Mouse (Mus musculus): ENCODE measurements around the gene Fbxo7. TPM values are rescaled to one million over a fixed set of nuclear protein-coding genes. Genes with fewer than 3 reads are reported as not detected.

Fbxo7 gene
- polyA plus RNA-seq, 1 experiment = 81.5 TPM

GRCm38 (mm10) chr10:86065661-86066060 is 43.9 kb downstream of the Fbxo7 start:
- no peak for DNase-seq
- Histone ChIP-seq H3K27ac (ENCODE audit: insufficient read depth, low read depth, low read length) (peak overlapping the region; percentile 11), H3K4me1 (ENCODE audit: control insufficient read depth, insufficient read depth, low read length) (peaks cover 30% of the 10 kb centered on the region), H3K36me3 (ENCODE audit: control insufficient read depth, insufficient read depth, low read length) (no peaks in the 10 kb centered on the region), H3K4me3 (ENCODE audit: insufficient read depth, low read depth, low read length) (no peak overlapping the region), H3K27me3 (replicated peaks; ENCODE audit: control insufficient read depth, insufficient read depth, low read length) (no peaks in the 10 kb centered on the region)
- TF ChIP-seq CTCF (conservative IDR thresholded peaks at IDR 0.05; ENCODE audit: insufficient read depth, insufficient read length, low read depth, low read length) (no peak), POLR2A (IDR thresholded peaks at IDR 0.05; ENCODE audit: low read depth, low read length) (no peak)
- 87% methylated on average over 1 of the region's 1 CpGs for WGBS

DNA sequence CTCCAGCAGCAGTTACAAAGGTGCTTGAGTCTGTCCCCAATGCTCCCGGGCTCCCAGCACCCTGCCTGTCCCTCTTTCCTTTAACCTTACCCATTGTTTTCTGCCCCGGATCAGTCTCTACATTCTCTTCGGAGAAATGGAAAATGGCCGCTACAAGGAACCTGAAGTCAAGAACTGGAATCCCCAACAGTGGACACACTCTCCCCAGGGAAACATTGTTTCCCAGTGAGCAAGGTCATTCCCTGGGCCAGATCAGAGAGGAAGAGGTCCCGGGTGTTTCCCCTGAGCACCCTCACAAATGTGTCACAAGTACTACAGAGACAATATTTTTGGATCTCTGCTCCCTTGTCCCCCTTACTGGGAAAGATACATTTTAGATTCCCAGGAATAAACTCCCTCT is 44.9 kb downstream of the Fbxo7 start:
- H3K4me1 ChIP-seq (ENCODE audit: control insufficient read depth, insufficient read depth, low read length) = peaks cover 35% of the 10 kb centered on the region
- no peak overlapping the region for H3K4me3 ChIP-seq (ENCODE audit: insufficient read depth, low read depth, low read length)
- WGBS = 74% methylated on average over 5 of the region's 5 CpGs
- TF ChIP-seq CTCF (conservative IDR thresholded peaks at IDR 0.05; ENCODE audit: insufficient read depth, insufficient read length, low read depth, low read length) (no peak), POLR2A (IDR thresholded peaks at IDR 0.05; ENCODE audit: low read depth, low read length) (no peak)
- peak; percentile 34 for DNase-seq
- H3K27me3 ChIP-seq (replicated peaks; ENCODE audit: control insufficient read depth, insufficient read depth, low read length) = no peaks in the 10 kb centered on the region
- no peak overlapping the region for H3K27ac ChIP-seq (ENCODE audit: insufficient read depth, low read depth, low read length)
- no peaks in the 10 kb centered on the region for H3K36me3 ChIP-seq (ENCODE audit: control insufficient read depth, insufficient read depth, low read length)

- no peak overlapping the region for H3K4me3 ChIP-seq (ENCODE audit: insufficient read depth, low read depth, low read length)
- H3K4me1 ChIP-seq (ENCODE audit: control insufficient read depth, insufficient read depth, low read length) = peaks cover 35% of the 10 kb centered on the region
- 71% methylated on average over 10 of the region's 10 CpGs for WGBS
- H3K36me3 ChIP-seq (ENCODE audit: control insufficient read depth, insufficient read depth, low read length) = no peaks in the 10 kb centered on the region
- peak; percentile 51 for DNase-seq
- no peaks in the 10 kb centered on the region for H3K27me3 ChIP-seq (replicated peaks; ENCODE audit: control insufficient read depth, insufficient read depth, low read length)
- no peak for TF ChIP-seq POLR2A (IDR thresholded peaks at IDR 0.05; ENCODE audit: low read depth, low read length)
- no peak for TF ChIP-seq CTCF (conservative IDR thresholded peaks at IDR 0.05; ENCODE audit: insufficient read depth, insufficient read length, low read depth, low read length)
- no peak overlapping the region for H3K27ac ChIP-seq (ENCODE audit: insufficient read depth, low read depth, low read length)
Observed at GRCm38 (mm10) chr10:86067911-86068310, 46.1 kb downstream of the Fbxo7 start.

DNA sequence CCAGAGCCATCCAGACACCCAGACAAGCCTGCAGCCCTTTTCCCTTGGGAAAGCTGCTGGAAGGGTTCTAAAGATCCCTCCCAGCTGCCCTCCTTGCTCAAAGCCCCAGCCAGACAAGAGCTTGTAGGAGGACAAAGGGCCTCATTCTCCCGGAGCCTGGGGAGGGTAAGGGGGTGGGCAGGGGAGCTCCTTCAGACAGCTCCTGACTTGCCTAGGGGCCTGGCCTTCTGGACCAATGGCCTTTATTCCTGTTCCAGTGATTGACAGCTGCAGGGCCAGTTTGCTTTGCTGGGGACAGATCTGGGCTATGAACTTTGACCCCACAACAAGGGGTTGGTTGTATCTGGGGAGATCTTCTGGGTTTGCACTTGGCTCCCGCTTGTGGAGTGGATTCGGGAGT is 47.6 kb downstream of the Fbxo7 start:
- TF ChIP-seq POLR2A (IDR thresholded peaks at IDR 0.05; ENCODE audit: low read depth, low read length) = no peak
- no peak for TF ChIP-seq CTCF (conservative IDR thresholded peaks at IDR 0.05; ENCODE audit: insufficient read depth, insufficient read length, low read depth, low read length)
- peak; percentile 91 for DNase-seq
- peaks cover 35% of the 10 kb centered on the region for H3K4me1 ChIP-seq (ENCODE audit: control insufficient read depth, insufficient read depth, low read length)
- 46% methylated on average over 3 of the region's 3 CpGs for WGBS
- H3K36me3 ChIP-seq (ENCODE audit: control insufficient read depth, insufficient read depth, low read length) = no peaks in the 10 kb centered on the region
- no peaks in the 10 kb centered on the region for H3K27me3 ChIP-seq (replicated peaks; ENCODE audit: control insufficient read depth, insufficient read depth, low read length)
- peak overlapping the region; percentile 41 for H3K27ac ChIP-seq (ENCODE audit: insufficient read depth, low read depth, low read length)
- no peak overlapping the region for H3K4me3 ChIP-seq (ENCODE audit: insufficient read depth, low read depth, low read length)

- no peak for TF ChIP-seq POLR2A (IDR thresholded peaks at IDR 0.05; ENCODE audit: low read depth, low read length)
- no peak for TF ChIP-seq CTCF (conservative IDR thresholded peaks at IDR 0.05; ENCODE audit: insufficient read depth, insufficient read length, low read depth, low read length)
- Histone ChIP-seq H3K27me3 (replicated peaks; ENCODE audit: control insufficient read depth, insufficient read depth, low read length) (no peaks in the 10 kb centered on the region), H3K27ac (ENCODE audit: insufficient read depth, low read depth, low read length) (no peak overlapping the region), H3K36me3 (ENCODE audit: control insufficient read depth, insufficient read depth, low read length) (no peaks in the 10 kb centered on the region), H3K4me1 (ENCODE audit: control insufficient read depth, insufficient read depth, low read length) (peaks cover 32% of the 10 kb centered on the region), H3K4me3 (ENCODE audit: insufficient read depth, low read depth, low read length) (no peak overlapping the region)
- 58% methylated on average over 3 of the region's 3 CpGs for WGBS
- DNase-seq = peak; percentile 55
Observed at GRCm38 (mm10) chr10:86070751-86071150, 49.0 kb downstream of the Fbxo7 start.

DNA sequence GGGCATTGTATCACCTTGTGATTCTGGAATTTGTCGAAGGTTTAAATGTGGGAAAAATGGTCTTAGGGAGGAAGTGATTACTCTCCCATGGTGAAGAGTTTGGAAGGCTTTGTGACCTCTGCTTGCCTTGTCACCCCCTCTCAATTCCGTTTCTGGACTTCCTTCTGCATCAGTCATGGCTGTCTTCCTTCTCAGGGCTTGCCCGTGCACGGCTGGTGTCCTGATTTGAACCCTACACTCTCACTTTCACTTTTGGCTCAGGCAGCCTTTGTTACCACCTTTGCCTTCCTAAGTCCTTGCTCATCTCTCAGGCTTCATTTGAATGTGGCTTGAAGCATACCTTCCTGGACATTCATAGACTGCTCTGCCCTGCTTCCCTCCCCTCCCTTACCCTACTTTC is 52.4 kb downstream of the Fbxo7 start:
- H3K4me1 ChIP-seq (ENCODE audit: control insufficient read depth, insufficient read depth, low read length) = peaks cover 15% of the 10 kb centered on the region; the same call in 1 of the 2 replicates
- WGBS = 45% methylated on average over 4 of the region's 4 CpGs
- DNase-seq = peak; percentile 48
- no peak overlapping the region for H3K4me3 ChIP-seq (ENCODE audit: insufficient read depth, low read depth, low read length)
- TF ChIP-seq CTCF (conservative IDR thresholded peaks at IDR 0.05; ENCODE audit: insufficient read depth, insufficient read length, low read depth, low read length) (no peak), POLR2A (IDR thresholded peaks at IDR 0.05; ENCODE audit: low read depth, low read length) (no peak)
- no peak overlapping the region for H3K27ac ChIP-seq (ENCODE audit: insufficient read depth, low read depth, low read length)
- no peaks in the 10 kb centered on the region for H3K27me3 ChIP-seq (replicated peaks; ENCODE audit: control insufficient read depth, insufficient read depth, low read length)
- no peaks in the 10 kb centered on the region for H3K36me3 ChIP-seq (ENCODE audit: control insufficient read depth, insufficient read depth, low read length)

GRCm38 (mm10) chr10:86074971-86075711 is 53.4 kb downstream of the Fbxo7 start:
- Histone ChIP-seq H3K4me1 (ENCODE audit: control insufficient read depth, insufficient read depth, low read length) (peaks cover 12% of the 10 kb centered on the region; the same call in 1 of the 2 replicates), H3K27me3 (replicated peaks; ENCODE audit: control insufficient read depth, insufficient read depth, low read length) (no peaks in the 10 kb centered on the region), H3K27ac (ENCODE audit: insufficient read depth, low read depth, low read length) (no peak overlapping the region; the same call in 1 of the 2 replicates), H3K36me3 (ENCODE audit: control insufficient read depth, insufficient read depth, low read length) (no peaks in the 10 kb centered on the region), H3K4me3 (ENCODE audit: insufficient read depth, low read depth, low read length) (no peak overlapping the region)
- DNase-seq = peak; percentile 83
- peak; percentile 35; the same call in 1 of the 2 replicates for TF ChIP-seq CTCF (conservative IDR thresholded peaks at IDR 0.05; ENCODE audit: insufficient read depth, insufficient read length, low read depth, low read length)
- TF ChIP-seq POLR2A (IDR thresholded peaks at IDR 0.05; ENCODE audit: low read depth, low read length) = no peak
- 46% methylated on average over 9 of the region's 9 CpGs for WGBS
